Mouse (Mus musculus) small intestine, adult 2 months (tissue): ENCODE results near the gene Olfr146.

ENCODE experiments used
- CTCF ChIP-seq: fragments of 200-500 bp; IDR thresholded peaks from 2 replicates; pipeline ENCODE4 v1.5.1; 2012; ENCODE audit warnings: low read depth, mild to moderate bottlenecking, control low read depth, inconsistent platforms, low read length, moderate library complexity, mixed read lengths; ENCODE audit not compliant: insufficient replicate concordance, insufficient read length; ENCODE audit errors: extremely low read depth
- POLR2A ChIP-seq: fragments of 200-500 bp; IDR thresholded peaks from 2 replicates; pipeline ENCODE4 v1.6.1; 2012; ENCODE audit warnings: low read depth, mild to moderate bottlenecking, control low read depth, inconsistent platforms, low read length, moderate library complexity

DNA sequence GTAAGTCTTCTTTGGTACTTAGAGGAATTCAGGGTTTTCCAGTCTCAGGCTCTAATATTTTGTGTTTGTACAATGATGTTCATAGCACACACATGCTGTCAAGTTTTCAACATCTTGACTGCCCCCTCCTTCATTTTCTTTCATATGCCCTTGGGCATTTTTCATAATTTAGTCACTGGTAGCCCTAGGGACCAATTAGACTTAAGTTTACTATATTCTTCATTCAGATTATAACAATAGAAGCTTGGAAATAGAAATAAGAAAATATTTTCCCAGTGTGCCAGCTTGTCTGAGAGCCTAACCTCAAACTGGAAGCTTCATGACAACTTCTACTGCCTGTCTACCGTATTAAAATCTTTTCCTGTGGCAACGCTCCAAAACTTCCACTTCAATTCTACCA, 35.0 kb downstream of the Olfr146 start, which contains the start of gene Olfr934:
- TF ChIP-seq POLR2A (no peak), CTCF (no peak)
